ENCODE assay signal across 1 mouse cellular context in the genomic region with DNA sequence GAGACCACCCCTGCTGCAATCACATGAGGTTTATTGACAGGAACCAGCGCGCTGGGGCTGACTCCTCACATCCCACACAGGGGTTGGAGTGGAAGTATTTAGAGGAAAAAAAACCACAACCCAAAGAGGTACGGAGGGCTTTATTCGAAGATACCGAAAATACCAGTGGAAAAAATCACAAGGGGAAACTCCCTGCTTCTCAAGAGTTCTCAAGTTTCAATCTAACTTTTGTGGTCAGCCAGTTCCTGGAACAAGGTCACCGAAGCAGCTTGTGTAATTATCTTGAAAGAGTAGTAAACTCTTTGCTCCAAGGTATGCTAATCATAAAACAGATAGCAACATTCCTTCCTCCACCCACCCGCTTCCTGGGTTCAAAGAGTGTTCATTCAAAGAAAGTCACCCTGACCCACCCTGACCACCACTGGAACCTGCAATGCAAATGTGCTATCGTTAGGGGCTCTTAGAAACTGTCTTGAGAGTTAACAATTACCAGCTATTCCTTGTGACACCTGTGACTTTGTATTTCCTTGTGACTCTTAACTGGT. TPM values are rescaled to one million over a fixed set of nuclear protein-coding genes. Genes with fewer than 3 reads are reported as not detected.
"Had no signal": no experiment of that assay in that cellular context is flagged by ENCODE, and none has a peak within 500 bp of the region (broad histone marks: within the 10 kb centered on the region; RNA-seq: fewer than 3 reads in every experiment).

No protein-coding gene starts in this region.

RNA-seq across cellular contexts. Expression of a gene that starts 7.2 kb away (rescaled TPM):
- polyA plus RNA-seq: liver, adult 2 months had no signal
